Mouse (Mus musculus) hindbrain, embryonic 13.5 days (tissue): ENCODE results near the gene Gpr75. TPM values are rescaled to one million over a fixed set of nuclear protein-coding genes. Genes with fewer than 3 reads are reported as not detected.
A peak's percentile ranks its signal among the peaks of the same experiment; 100 is the strongest.

Experiments used
- ATAC-seq: fragments of 200-750 bp; cut with Nextera tagmentation; 2 replicates; pipeline ENCODE4 v1.8.0; 2017; ENCODE audit warnings: moderate TSS enrichment; ENCODE audit not compliant: low FRiP score
- H3K27ac ChIP-seq: fragments of 300-500 bp; sonication (generic); 2 replicates; pipeline ENCODE4 v1.5.1; 2015; ENCODE audit warnings: inconsistent platforms, mild to moderate bottlenecking, moderate library complexity
- H3K27me3 ChIP-seq: fragments of 300-500 bp; sonication (generic); 2 replicates; pipeline ENCODE4 v1.6.1; 2015; ENCODE audit warnings: mild to moderate bottlenecking, inconsistent platforms
- H3K36me3 ChIP-seq: fragments of 300-500 bp; sonication (generic); 2 replicates; pipeline ENCODE4 v1.6.1; 2015; ENCODE audit warnings: mild to moderate bottlenecking, inconsistent platforms
- H3K4me1 ChIP-seq: fragments of 300-500 bp; sonication (generic); replicated peaks from 2 replicates; pipeline ENCODE4 v1.6.1; 2015; ENCODE audit warnings: inconsistent platforms
- H3K4me2 ChIP-seq: fragments of 300-500 bp; sonication (generic); 2 replicates; pipeline ENCODE4 v1.6.1; 2015; ENCODE audit warnings: inconsistent platforms, mild to moderate bottlenecking, moderate library complexity
- H3K4me3 ChIP-seq: fragments of 300-500 bp; sonication (generic); 2 replicates; pipeline ENCODE4 v1.5.1; 2015; ENCODE audit warnings: mild to moderate bottlenecking, inconsistent platforms
- H3K9ac ChIP-seq: fragments of 300-500 bp; sonication (generic); 2 replicates; pipeline ENCODE4 v1.6.1; 2015; ENCODE audit warnings: mild to moderate bottlenecking, inconsistent platforms
- H3K9me3 ChIP-seq: fragments of 300-500 bp; sonication (generic); 2 replicates; pipeline ENCODE4 v1.6.1; 2016; ENCODE audit warnings: inconsistent platforms
- WGBS: fragments of 180-500 bp; shearing (Covaris S2); methylation state at CpG from one replicate; pipeline ENCODE4 v1.1.7; 2015; 5-methylcytosine and 5-hydroxymethylcytosine counted together
- polyA plus RNA-seq: library from polyadenylated mRNA; unstranded; fragments of >200 nt; fragmentation: Nextera tagmentation; extraction: Ambion mirVana; gene quantifications from 2 replicates; pipeline ENCODE4 v1.2.1, GENCODE M21; 2015

The Gpr75 gene
- 4.7 and 4.8 TPM in 2 replicates for polyA plus RNA-seq

DNA sequence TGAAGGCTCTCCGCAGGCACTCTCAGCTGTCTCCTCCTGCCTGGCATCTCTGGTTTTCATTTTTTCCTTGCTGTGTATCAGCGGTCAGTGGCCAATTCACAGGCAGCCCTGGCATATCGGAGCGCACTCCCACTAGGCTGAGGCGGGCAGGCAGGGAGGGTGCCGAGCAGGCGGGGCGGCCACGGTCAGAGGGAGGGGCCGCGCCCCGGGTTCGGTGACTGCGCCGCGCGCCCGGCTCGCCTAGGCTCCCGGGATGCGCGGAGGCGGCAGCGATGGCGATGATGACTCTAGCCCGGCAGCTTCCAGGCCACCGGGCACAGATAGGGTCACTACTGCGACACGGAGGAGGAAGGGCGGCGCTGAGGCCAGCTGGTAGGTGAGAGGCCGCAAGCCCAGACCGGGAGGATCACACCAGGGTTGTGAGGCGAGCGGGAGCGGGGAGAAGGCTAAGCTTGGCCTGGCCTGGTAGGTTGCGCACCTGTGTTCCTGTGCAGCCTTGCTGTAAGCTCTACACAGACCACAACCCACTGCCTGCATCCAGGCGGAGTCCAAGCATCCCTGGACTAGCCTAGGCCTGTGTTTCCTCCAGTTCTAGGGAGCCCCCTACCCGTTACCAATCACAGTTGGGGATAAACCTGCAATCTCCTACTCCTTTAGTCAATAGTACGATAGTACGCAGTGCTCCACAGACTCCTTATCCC, at the start of gene Gpr75, which contains the start of gene Asb3:
Gene Gpr75 (plus strand): TSS at position 188 of the 701 bp plus-strand sequence.
Gene Asb3 (plus strand): TSS at position 246 of the 701 bp plus-strand sequence.
- Histone ChIP-seq H3K36me3 (peaks cover under 1% of the 10 kb centered on the region; the same call in 1 of the 2 replicates), H3K27ac (peak within 1 kb of the TSS; percentile 90), H3K9ac (peak within 1 kb of the TSS; percentile 91), H3K4me3 (peak within 1 kb of the TSS; percentile 65), H3K27me3 (no peaks in the 10 kb centered on the region), H3K9me3 (no peaks in the 10 kb centered on the region), H3K4me1 (peaks cover 5% of the 10 kb centered on the region; the same call in 1 of the 2 replicates), H3K4me2 (peak within 1 kb of the TSS; percentile 82)
- ATAC-seq: peak; percentile 97
- WGBS: 2% methylated on average over 41 of the region's 41 CpGs

DNA sequence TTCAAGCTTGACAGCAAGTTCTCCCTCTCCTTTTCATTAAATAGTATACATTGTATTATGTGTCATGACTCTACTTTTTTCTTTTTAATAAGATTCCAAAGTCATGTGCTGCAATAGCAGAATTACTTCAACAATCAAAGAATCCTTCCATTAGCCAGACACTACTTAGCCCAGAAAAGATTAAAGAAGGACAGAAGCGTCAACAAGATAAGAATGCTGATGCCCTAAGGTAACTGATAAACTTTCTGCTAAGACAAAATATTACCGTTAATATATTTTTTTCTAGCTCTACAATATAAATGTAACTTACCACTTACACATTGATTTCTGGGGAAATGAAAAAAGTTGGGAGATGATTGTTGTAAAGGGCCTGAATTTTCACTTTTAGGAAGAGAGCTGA, 46.4 kb upstream of the Gpr75 start:
- Histone ChIP-seq H3K4me1 (no peaks in the 10 kb centered on the region), H3K4me2 (no peak overlapping the region), H3K27ac (no peak overlapping the region), H3K27me3 (no peaks in the 10 kb centered on the region), H3K9ac (no peak overlapping the region), H3K36me3 (peaks cover 67% of the 10 kb centered on the region), H3K9me3 (no peaks in the 10 kb centered on the region), H3K4me3 (no peak overlapping the region)
- 99% methylated on average over 2 of the region's 2 CpGs for WGBS
- no peak for ATAC-seq

DNA sequence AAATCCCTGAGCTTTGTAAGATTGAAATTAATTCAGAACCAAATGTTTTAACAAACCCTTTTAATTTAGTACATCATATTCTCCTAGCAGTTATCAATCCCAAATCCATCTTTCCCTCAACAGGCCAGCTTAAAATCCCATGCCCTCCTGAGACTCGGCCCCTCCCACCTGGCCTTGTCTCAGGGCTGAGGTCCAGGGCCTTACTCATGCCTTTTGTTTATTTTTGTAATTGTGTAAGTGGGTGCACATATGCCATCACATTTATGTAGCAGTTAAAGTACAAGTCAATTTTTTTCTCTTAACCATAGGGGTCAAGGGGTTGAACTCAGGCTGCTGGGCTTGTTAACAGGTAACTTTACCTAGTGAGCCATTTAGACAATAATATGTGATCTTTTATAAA, 40.8 kb upstream of the Gpr75 start:
- H3K36me3 ChIP-seq: peaks cover 60% of the 10 kb centered on the region
- H3K27me3 ChIP-seq: no peaks in the 10 kb centered on the region
- no peak overlapping the region for H3K4me2 ChIP-seq
- H3K9ac ChIP-seq: no peak overlapping the region
- no peak for ATAC-seq
- 94% methylated on average over 1 of the region's 1 CpGs for WGBS
- no peak overlapping the region for H3K27ac ChIP-seq
- no peaks in the 10 kb centered on the region for H3K4me1 ChIP-seq
- no peak overlapping the region for H3K4me3 ChIP-seq
- H3K9me3 ChIP-seq: no peaks in the 10 kb centered on the region

DNA sequence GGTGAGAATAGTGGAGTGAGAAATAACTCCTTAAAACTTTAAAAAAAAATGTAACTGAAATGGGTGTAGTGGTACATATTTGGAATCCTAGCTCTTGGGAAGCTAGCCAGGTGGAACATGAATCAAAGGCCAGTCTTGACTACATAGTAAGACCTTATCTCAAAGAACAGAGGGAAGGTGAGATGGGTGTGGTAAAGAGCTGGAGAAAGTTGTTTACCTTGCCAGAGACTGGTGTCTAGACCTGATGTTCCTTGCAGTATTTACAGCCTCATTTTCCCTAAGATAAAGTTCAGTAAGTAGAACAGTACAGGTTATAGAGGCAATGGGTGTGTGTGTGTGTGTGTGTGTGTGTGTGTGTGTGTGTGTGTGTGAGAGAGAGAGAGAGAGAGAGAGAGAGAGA, 12.7 kb upstream of the Gpr75 start:
- no peaks in the 10 kb centered on the region for H3K9me3 ChIP-seq
- no peak for ATAC-seq

DNA sequence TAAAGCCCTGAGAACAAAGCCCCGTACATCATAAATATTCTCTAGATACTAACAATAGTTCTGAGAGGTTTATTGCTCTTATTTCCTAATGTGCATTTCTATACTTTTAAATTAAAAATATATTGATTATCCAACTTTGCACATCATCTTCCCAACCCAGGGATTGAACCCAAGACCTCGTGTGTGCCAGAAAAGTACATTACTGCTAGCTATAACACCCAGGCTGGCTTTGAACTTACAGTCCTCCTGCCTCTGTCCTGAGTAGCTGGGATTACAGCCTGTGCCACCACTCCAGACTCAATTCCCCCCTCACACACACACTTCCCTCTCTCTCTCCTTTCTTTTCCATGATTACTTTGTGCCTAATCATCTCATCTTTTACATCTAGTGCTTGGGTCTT, 3.0 kb downstream of the Gpr75 start:
- Histone ChIP-seq H3K36me3 (peaks cover 10% of the 10 kb centered on the region), H3K27me3 (no peaks in the 10 kb centered on the region), H3K9ac (no peak overlapping the region), H3K27ac (no peak overlapping the region), H3K4me3 (no peak overlapping the region), H3K9me3 (no peaks in the 10 kb centered on the region), H3K4me1 (peaks cover 5% of the 10 kb centered on the region; the same call in 1 of the 2 replicates), H3K4me2 (no peak overlapping the region)
- no peak for ATAC-seq
- 88% methylated on average over 2 of the region's 2 CpGs for WGBS

More for the DNA sequence above, 12.7 kb upstream of the Gpr75 start:
- Histone ChIP-seq H3K9ac (no peak overlapping the region), H3K4me3 (no peak overlapping the region), H3K4me1 (no peaks in the 10 kb centered on the region), H3K36me3 (peaks cover 53% of the 10 kb centered on the region), H3K4me2 (no peak overlapping the region), H3K27ac (no peak overlapping the region), H3K27me3 (no peaks in the 10 kb centered on the region)

DNA sequence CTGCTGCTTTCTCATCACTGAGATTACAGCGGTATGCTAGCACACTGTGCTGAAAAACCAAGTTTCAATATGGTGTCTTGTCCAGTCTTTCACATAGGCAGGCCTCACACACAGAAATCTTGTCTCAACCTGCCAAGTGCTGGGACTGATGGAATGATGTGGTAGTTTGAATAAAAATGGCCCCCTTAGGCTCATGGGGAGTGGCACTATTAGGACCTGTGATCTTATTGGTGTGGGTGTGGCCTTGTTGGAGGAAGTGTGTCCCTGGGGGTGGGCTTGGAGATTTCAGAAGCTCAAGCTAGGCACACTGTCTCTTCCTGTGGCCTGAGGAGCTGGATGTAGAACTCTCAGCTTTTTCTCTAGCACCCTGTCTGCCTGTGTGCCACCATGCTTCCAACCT, 11.0 kb downstream of the Gpr75 start:
- Histone ChIP-seq H3K27me3 (no peaks in the 10 kb centered on the region), H3K9me3 (no peaks in the 10 kb centered on the region), H3K36me3 (peaks cover 8% of the 10 kb centered on the region), H3K4me2 (no peak overlapping the region), H3K9ac (no peak overlapping the region), H3K27ac (no peak overlapping the region), H3K4me3 (no peak overlapping the region), H3K4me1 (no peaks in the 10 kb centered on the region)
- WGBS: 90% methylated on average over 1 of the region's 1 CpGs
- no peak for ATAC-seq

DNA sequence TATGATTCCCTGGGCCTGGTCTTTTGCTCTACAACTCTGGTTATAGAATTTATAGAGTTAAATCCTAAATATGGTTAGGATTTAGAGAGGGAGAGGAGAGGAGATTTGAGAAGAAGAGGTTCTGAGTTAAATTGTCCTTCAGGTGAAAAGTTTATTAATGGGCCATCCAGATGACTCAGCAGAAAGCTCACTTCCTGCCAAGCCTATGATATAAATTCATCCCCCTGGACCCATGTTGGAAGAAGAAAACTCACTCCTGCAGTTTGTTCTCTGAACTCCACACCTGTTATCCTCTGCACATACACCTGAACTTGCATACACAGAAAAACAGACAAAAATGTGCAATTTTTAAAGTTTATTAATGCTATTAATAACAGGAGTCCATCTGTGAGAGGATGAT, 14.2 kb downstream of the Gpr75 start:
- H3K36me3 ChIP-seq: no peaks in the 10 kb centered on the region
- H3K4me2 ChIP-seq: no peak overlapping the region
- no peaks in the 10 kb centered on the region for H3K27me3 ChIP-seq
- H3K9ac ChIP-seq: no peak overlapping the region
- no peaks in the 10 kb centered on the region for H3K4me1 ChIP-seq
- ATAC-seq: no peak
- H3K4me3 ChIP-seq: no peak overlapping the region
- H3K9me3 ChIP-seq: no peaks in the 10 kb centered on the region
- H3K27ac ChIP-seq: no peak overlapping the region

DNA sequence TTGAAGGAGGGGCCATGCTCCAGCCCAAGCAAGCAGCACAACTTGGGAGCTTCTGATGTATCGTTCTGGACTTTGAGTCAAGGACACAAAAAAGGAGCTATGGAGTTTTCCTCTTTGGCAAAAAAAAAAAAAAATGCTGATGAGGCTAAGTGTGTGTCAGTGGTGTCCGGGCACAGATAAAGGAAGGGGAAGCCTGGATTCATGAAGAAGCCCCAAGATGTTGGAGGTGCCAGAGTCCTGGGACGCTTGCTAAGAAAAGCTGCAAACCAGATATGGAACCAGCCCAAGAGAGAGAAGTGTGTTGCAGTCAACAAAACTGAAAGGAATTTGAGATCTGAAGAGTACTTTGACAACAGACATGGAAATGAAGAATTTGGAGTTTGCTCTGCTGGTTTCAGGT, 27.2 kb downstream of the Gpr75 start:
- H3K27ac ChIP-seq: no peak overlapping the region
- no peaks in the 10 kb centered on the region for H3K9me3 ChIP-seq
- no peaks in the 10 kb centered on the region for H3K4me1 ChIP-seq
- no peak for ATAC-seq
- 98% methylated on average over 3 of the region's 3 CpGs for WGBS
- no peak overlapping the region for H3K4me2 ChIP-seq
- no peak overlapping the region for H3K4me3 ChIP-seq
- no peak overlapping the region for H3K9ac ChIP-seq
- no peaks in the 10 kb centered on the region for H3K27me3 ChIP-seq
- peaks cover 7% of the 10 kb centered on the region for H3K36me3 ChIP-seq

DNA sequence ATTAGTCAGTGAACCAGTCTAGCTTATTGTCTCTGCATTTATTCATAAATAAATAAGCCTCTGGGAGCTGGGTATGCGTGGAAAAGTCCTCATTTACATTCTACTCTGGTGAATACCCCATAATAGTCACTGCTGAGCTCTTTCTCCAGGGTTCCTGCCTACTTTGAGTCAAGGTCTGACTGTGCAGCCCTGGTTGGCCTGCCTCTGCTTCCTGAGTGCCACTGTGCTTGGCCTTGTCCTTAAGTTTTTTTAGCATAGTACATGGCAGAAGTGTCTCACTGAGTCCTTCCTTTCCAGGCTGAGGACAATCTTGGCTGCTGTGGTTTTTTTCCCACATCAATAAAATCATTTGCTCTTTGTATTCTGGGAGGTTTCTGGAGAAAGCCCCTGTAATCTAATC, 35.5 kb downstream of the Gpr75 start:
- Histone ChIP-seq H3K27me3 (no peaks in the 10 kb centered on the region), H3K4me3 (no peak overlapping the region), H3K4me1 (no peaks in the 10 kb centered on the region), H3K27ac (no peak overlapping the region), H3K9ac (no peak overlapping the region), H3K4me2 (no peak overlapping the region), H3K9me3 (no peaks in the 10 kb centered on the region), H3K36me3 (peaks cover 13% of the 10 kb centered on the region)
- ATAC-seq: no peak
- 58% methylated on average over 1 of the region's 1 CpGs for WGBS

DNA sequence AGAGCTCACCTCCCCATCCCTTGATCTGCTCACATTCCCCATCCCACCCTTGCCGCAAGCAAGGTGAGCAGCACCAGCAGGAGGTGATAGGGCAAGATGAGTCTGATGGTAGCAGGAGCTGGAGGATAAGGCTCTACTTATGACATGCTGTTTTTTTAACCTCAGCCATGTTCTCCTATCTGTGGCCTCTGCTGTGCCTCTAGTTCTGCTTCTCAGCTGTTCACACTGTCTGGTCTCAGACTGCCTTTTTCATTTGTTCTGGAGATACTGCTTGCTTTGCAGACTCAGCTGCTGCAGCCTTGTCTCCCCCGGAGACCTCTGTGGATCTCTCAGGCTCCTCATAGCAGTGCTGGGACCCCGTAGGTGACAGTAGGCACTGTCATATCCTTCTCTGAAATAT, 38.1 kb downstream of the Gpr75 start:
- Histone ChIP-seq H3K4me3 (no peak overlapping the region), H3K27ac (no peak overlapping the region), H3K4me1 (no peaks in the 10 kb centered on the region), H3K36me3 (peaks cover 34% of the 10 kb centered on the region), H3K4me2 (no peak overlapping the region), H3K27me3 (no peaks in the 10 kb centered on the region), H3K9ac (no peak overlapping the region), H3K9me3 (no peaks in the 10 kb centered on the region)
- 98% methylated on average over 3 of the region's 3 CpGs for WGBS
- no peak for ATAC-seq

DNA sequence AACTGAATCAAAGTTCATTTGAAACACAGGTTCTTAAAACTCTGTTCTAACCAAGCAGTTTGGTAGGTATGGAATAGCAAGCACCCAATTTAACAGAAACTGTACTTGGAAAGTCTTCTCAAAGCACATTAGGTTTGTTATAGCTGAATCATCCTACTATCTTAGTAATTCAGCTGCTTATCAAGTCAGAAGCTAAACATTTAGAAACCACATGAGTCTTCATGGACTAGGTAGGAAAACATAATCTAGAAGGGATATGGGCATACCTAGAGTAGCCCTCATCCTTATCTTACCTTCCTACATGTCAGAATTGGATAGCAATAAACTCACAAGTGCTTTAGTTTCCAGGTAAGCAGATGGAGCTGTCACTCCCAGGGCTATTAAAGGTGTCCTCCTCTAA, 42.9 kb downstream of the Gpr75 start:
- Histone ChIP-seq H3K4me3 (no peak overlapping the region), H3K9me3 (no peaks in the 10 kb centered on the region), H3K9ac (no peak overlapping the region), H3K4me1 (no peaks in the 10 kb centered on the region), H3K27me3 (no peaks in the 10 kb centered on the region), H3K27ac (no peak overlapping the region), H3K4me2 (no peak overlapping the region), H3K36me3 (peaks cover 57% of the 10 kb centered on the region)
- no peak for ATAC-seq

DNA sequence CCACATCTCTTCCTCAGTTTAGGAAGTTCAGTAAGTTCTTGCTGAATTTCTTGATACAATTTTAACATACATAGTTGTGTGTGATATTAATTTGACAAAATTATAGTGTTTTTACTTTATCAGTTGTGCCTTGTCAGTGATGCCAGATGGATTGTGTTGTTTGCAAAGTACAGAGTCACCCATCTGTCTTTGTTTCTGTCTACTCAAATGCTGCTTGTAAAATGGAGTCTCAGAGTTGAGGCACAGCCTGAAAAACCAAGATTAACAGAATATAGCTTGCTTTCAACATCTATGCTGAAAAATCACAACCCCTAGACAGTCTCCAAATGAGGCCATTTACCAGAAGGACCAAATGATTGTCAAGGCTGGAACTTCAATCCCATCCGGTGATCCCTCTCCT, 43.3 kb downstream of the Gpr75 start:
- Histone ChIP-seq H3K36me3 (peaks cover 55% of the 10 kb centered on the region), H3K4me3 (no peak overlapping the region), H3K9me3 (no peaks in the 10 kb centered on the region), H3K27ac (no peak overlapping the region), H3K4me1 (no peaks in the 10 kb centered on the region), H3K4me2 (no peak overlapping the region), H3K9ac (no peak overlapping the region), H3K27me3 (no peaks in the 10 kb centered on the region)
- ATAC-seq: no peak
- WGBS: 100% methylated on average over 1 of the region's 1 CpGs
